Mouse (Mus musculus): ENCODE data around the gene Smoc1. TPM values are rescaled to one million over a fixed set of nuclear protein-coding genes. Genes with fewer than 3 reads are reported as not detected.

Smoc1 gene
- polyA plus RNA-seq, 1 experiment, result 0.19 TPM

DNA sequence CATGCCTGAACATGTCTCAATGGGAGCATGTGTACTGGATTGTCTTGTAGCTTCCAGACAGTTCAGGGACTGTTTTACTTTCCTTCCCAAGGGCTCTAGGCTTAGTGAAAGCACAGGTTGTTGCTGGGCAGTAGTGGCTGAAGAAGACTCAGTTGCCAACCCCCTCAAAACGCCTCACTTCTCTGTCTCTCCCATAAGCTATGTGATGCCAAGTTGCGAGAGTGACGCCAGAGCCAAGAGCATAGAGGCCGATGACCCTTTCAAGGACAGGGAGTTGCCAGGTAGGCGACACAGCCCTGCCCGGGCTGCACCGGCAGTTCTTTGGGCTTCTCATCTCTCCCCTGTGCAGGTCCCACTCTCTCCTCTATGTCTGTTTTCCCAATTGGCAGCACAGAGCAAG is 141.4 kb downstream of the Smoc1 start:
- H3K36me3 ChIP-seq (ENCODE audit: control insufficient read depth, insufficient read depth), result no peaks in the 10 kb centered on the region
- H3K79me2 ChIP-seq (ENCODE audit: control insufficient read depth, insufficient read depth), result no peaks in the 10 kb centered on the region
- no peak overlapping the region for H3K4me2 ChIP-seq (ENCODE audit: low read depth)
- TF ChIP-seq REST (IDR thresholded peaks at IDR 0.05; ENCODE audit: insufficient read depth, insufficient read length), result no peak
- no peak for TF ChIP-seq CEBPB (IDR thresholded peaks at IDR 0.05; ENCODE audit: insufficient read depth, poor library complexity, severe bottlenecking)
- no peak for TF ChIP-seq POLR2AphosphoS2 (IDR thresholded peaks at IDR 0.05; ENCODE audit: insufficient read length, low read depth)
- TF ChIP-seq SRF (IDR thresholded peaks at IDR 0.05; ENCODE audit: control insufficient read depth, insufficient read length, low read depth), result no peak
- TF ChIP-seq POLR2A (IDR thresholded peaks at IDR 0.05; ENCODE audit: insufficient read length, low read depth), result no peak
- TF ChIP-seq MYOD1 (IDR thresholded peaks at IDR 0.05; ENCODE audit: control insufficient read depth in 1 of 3, insufficient read length in 2 of 3, low read depth in 2 of 3), result no peak
- TF ChIP-seq MAX (IDR thresholded peaks at IDR 0.05; ENCODE audit: low read depth), result no peak
- no peaks in the 10 kb centered on the region for H3K27me3 ChIP-seq (ENCODE audit: control insufficient read depth, insufficient read depth, insufficient read length)
- H3K4me3 ChIP-seq, result no peak overlapping the region
- no peak overlapping the region for H3ac ChIP-seq (ENCODE audit: control insufficient read depth, insufficient read length)

DNA sequence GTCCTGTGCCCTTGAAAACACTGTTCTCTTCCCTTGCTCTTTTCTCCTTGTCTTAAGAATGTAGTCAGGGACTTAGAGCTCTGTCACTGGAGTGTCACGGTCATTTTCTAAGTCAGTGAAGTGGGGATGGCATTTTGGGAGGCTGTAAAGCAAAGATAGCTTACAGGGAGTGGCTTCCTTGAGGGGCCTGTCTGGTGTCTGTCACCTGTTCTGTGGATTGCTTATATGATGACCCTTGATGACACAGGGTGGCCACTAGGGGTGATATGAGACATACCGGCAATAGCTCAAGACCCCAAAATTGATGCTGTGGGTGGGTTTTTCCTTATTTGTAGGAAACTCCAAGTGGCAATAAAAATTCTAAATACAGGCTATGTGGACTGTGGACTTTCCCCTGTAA is 141.9 kb downstream of the Smoc1 start:
- no peak for TF ChIP-seq USF1 (IDR thresholded peaks at IDR 0.05; ENCODE audit: low read depth)
- no peak for TF ChIP-seq MAX (IDR thresholded peaks at IDR 0.05; ENCODE audit: low read depth)
- no peak for TF ChIP-seq REST (IDR thresholded peaks at IDR 0.05; ENCODE audit: insufficient read depth, insufficient read length)
- no peak for TF ChIP-seq CEBPB (IDR thresholded peaks at IDR 0.05; ENCODE audit: insufficient read depth, poor library complexity, severe bottlenecking)
- TF ChIP-seq MYOG (IDR thresholded peaks at IDR 0.05; ENCODE audit: control insufficient read depth in 1 of 3, insufficient read depth in 1 of 3, insufficient read length in 2 of 3, low read depth in 2 of 3), result no peak
- TF ChIP-seq MYOD1 (IDR thresholded peaks at IDR 0.05; ENCODE audit: control insufficient read depth in 1 of 3, insufficient read length in 2 of 3, low read depth in 2 of 3), result peak in 1 of 3 experiments; percentile 42
- no peak overlapping the region for H3ac ChIP-seq (ENCODE audit: control insufficient read depth, insufficient read length)
- no peaks in the 10 kb centered on the region for H3K27me3 ChIP-seq (ENCODE audit: control insufficient read depth, insufficient read depth, insufficient read length)
- H3K79me2 ChIP-seq (ENCODE audit: control insufficient read depth, insufficient read depth), result no peaks in the 10 kb centered on the region
- H3K36me3 ChIP-seq (ENCODE audit: control insufficient read depth, insufficient read depth), result no peaks in the 10 kb centered on the region
- no peak overlapping the region for H3K4me2 ChIP-seq (ENCODE audit: low read depth)
- H3K4me3 ChIP-seq, result no peak overlapping the region

DNA sequence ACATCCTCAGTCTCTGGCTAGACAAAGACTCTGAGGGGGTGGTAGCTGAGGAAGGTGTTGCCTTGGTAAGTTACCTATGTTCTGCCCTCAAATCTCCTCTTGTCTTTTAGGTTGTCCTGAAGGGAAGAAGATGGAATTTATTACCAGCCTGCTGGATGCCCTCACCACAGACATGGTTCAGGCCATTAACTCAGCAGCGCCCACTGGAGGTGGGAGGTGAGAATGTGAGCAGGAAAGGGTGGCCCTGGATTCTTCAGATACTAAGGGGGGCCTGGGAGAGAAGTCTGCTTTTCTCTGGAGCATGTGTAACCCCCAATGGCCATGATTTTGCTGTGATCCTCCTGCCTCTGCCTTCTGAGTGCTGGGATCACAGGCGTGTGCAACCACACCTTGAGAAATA is 143.5 kb downstream of the Smoc1 start:
- no peaks in the 10 kb centered on the region for H3K27me3 ChIP-seq (ENCODE audit: control insufficient read depth, insufficient read depth, insufficient read length)
- H3K4me3 ChIP-seq, result no peak overlapping the region
- H3ac ChIP-seq (ENCODE audit: control insufficient read depth, insufficient read length), result no peak overlapping the region
- H3K79me2 ChIP-seq (ENCODE audit: control insufficient read depth, insufficient read depth), result no peaks in the 10 kb centered on the region
- no peak overlapping the region for H3K4me2 ChIP-seq (ENCODE audit: low read depth)
- no peak for TF ChIP-seq TCF3 (IDR thresholded peaks at IDR 0.05; ENCODE audit: insufficient read length, low read depth)
- no peak for TF ChIP-seq CEBPB (IDR thresholded peaks at IDR 0.05; ENCODE audit: insufficient read depth, poor library complexity, severe bottlenecking)
- TF ChIP-seq REST (IDR thresholded peaks at IDR 0.05; ENCODE audit: insufficient read depth, insufficient read length), result no peak
- no peak for TF ChIP-seq POLR2A (IDR thresholded peaks at IDR 0.05; ENCODE audit: insufficient read length, low read depth)
- TF ChIP-seq SRF (IDR thresholded peaks at IDR 0.05; ENCODE audit: control insufficient read depth, insufficient read length, low read depth), result no peak
- no peak for TF ChIP-seq E2F4 (IDR thresholded peaks at IDR 0.05; ENCODE audit: insufficient read depth)
- no peak for TF ChIP-seq MAX (IDR thresholded peaks at IDR 0.05; ENCODE audit: low read depth)
- no peak for TF ChIP-seq MYOG (IDR thresholded peaks at IDR 0.05; ENCODE audit: control insufficient read depth in 1 of 3, insufficient read depth in 1 of 3, insufficient read length in 2 of 3, low read depth in 2 of 3)
- no peak for TF ChIP-seq USF1 (IDR thresholded peaks at IDR 0.05; ENCODE audit: low read depth)
- no peak for TF ChIP-seq MYOD1 (IDR thresholded peaks at IDR 0.05; ENCODE audit: control insufficient read depth in 1 of 3, insufficient read length in 2 of 3, low read depth in 2 of 3)
- no peak for TF ChIP-seq POLR2AphosphoS2 (IDR thresholded peaks at IDR 0.05; ENCODE audit: insufficient read length, low read depth)
- H3K36me3 ChIP-seq (ENCODE audit: control insufficient read depth, insufficient read depth), result no peaks in the 10 kb centered on the region

DNA sequence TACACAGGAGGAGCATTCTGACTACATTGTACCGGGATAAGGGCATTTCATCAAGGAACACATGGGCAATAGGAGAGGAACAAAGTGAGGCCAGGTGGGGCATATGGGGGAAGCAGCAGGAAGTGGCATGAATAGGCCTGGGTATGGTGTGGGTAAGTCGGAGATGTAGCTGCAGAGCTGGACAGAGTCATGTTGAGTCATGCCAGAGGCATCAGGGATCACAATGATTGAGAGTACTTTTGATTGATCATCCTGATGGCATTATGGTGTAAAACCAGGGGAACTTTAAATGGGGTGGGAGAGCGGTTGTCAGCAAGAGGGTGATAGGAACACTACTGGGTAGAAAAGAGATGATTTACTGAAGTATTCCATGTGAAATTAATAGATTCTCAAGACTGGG is 146.4 kb downstream of the Smoc1 start:
- no peaks in the 10 kb centered on the region for H3K27me3 ChIP-seq (ENCODE audit: control insufficient read depth, insufficient read depth, insufficient read length)
- H3ac ChIP-seq (ENCODE audit: control insufficient read depth, insufficient read length), result no peak overlapping the region
- TF ChIP-seq E2F4 (IDR thresholded peaks at IDR 0.05; ENCODE audit: insufficient read depth), result no peak
- no peak for TF ChIP-seq MYOD1 (IDR thresholded peaks at IDR 0.05; ENCODE audit: control insufficient read depth in 1 of 3, insufficient read length in 2 of 3, low read depth in 2 of 3)
- TF ChIP-seq MYOG (IDR thresholded peaks at IDR 0.05; ENCODE audit: control insufficient read depth in 1 of 3, insufficient read depth in 1 of 3, insufficient read length in 2 of 3, low read depth in 2 of 3), result no peak
- TF ChIP-seq USF1 (IDR thresholded peaks at IDR 0.05; ENCODE audit: low read depth), result no peak
- TF ChIP-seq TCF3 (IDR thresholded peaks at IDR 0.05; ENCODE audit: insufficient read length, low read depth), result no peak
- TF ChIP-seq POLR2AphosphoS2 (IDR thresholded peaks at IDR 0.05; ENCODE audit: insufficient read length, low read depth), result no peak
- TF ChIP-seq REST (IDR thresholded peaks at IDR 0.05; ENCODE audit: insufficient read depth, insufficient read length), result no peak
- no peak for TF ChIP-seq POLR2A (IDR thresholded peaks at IDR 0.05; ENCODE audit: insufficient read length, low read depth)
- no peaks in the 10 kb centered on the region for H3K36me3 ChIP-seq (ENCODE audit: control insufficient read depth, insufficient read depth)
- no peak overlapping the region for H3K4me2 ChIP-seq (ENCODE audit: low read depth)
- no peak overlapping the region for H3K4me3 ChIP-seq
- H3K79me2 ChIP-seq (ENCODE audit: control insufficient read depth, insufficient read depth), result no peaks in the 10 kb centered on the region

DNA sequence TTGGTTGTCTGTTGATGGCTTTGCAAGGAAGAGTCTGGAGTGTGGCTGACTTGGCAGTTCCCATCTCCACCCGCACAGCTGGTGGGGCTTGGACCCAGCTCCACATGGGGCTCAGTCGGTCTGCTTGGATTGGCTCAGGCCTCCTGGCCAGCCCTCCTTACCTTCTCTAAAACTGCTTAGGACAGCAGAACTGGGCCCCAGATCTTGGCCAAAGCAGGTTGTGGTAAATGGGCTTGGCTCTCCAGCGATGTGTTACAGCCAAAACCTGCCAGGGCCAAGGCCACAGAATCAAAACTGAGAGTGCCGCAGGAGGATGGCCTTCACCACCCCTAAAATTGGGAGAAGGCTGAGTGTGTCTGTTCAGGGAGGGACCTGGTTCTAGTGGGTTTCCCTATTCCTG is 147.3 kb downstream of the Smoc1 start:
- Histone ChIP-seq H3K4me2 (ENCODE audit: low read depth) (no peak overlapping the region), H3K36me3 (ENCODE audit: control insufficient read depth, insufficient read depth) (no peaks in the 10 kb centered on the region), H3K27me3 (ENCODE audit: control insufficient read depth, insufficient read depth, insufficient read length) (no peaks in the 10 kb centered on the region), H3K79me2 (ENCODE audit: control insufficient read depth, insufficient read depth) (no peaks in the 10 kb centered on the region), H3K4me3 (no peak overlapping the region), H3ac (ENCODE audit: control insufficient read depth, insufficient read length) (no peak overlapping the region)
- TF ChIP-seq POLR2A (IDR thresholded peaks at IDR 0.05; ENCODE audit: insufficient read length, low read depth) (no peak), POLR2AphosphoS2 (IDR thresholded peaks at IDR 0.05; ENCODE audit: insufficient read length, low read depth) (no peak), REST (IDR thresholded peaks at IDR 0.05; ENCODE audit: insufficient read depth, insufficient read length) (no peak)
